Mouse (Mus musculus) megakaryocyte progenitor cell, adult 5-6 weeks (primary cell): Measurements from ENCODE around the gene Ing5. TPM values are rescaled to one million over a fixed set of nuclear protein-coding genes. Genes with fewer than 3 reads are reported as not detected.
"Not testable (repeated sequence)": the region's sequence is repeated elsewhere in the genome, so short reads cannot be mapped to it uniquely, and the experiment has no call there.

Source experiments
- ATAC-seq: replicated peaks from 2 replicates; pipeline ENCODE4 v1.8.0; 2016; ENCODE audit warnings: mild to moderate bottlenecking, moderate TSS enrichment, inconsistent platforms; ENCODE audit not compliant: poor library complexity
- total RNA-seq, 2 experiments: library from RNA; stranded (forward) in 1 of 2; stranded (reverse) in 1 of 2; fragments of 157-497, 149-512 nt in 1 of 2; fragments of 200-1000 nt in 1 of 2; gene quantifications; 2 replicates each; pipeline versions ENCODE4 v1.2.3 to v1.2.4; 2015 to 2017

Ing5 gene
- total RNA-seq, 2 experiments from 2014 or later: 9.0 to 38.3 TPM

DNA sequence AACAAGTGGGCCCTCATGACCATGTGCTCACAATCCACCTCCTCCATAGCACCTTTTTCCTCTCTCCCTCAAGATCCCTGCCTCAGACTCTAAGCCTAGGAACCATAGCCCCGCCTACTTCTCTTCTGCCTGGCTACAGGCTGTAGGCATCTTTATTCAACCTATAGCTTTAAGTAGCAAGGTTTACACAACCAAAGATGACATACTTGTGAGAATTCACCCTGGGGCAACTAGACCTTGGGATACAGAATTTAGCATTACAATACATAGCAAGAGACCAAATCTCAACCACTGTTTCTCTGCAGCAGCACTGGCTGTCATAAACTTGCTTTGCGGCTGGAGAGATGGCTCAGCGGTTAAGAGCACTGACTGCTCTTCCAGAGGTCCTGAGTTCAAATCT is 6.2 kb downstream of the Ing5 start:
- no peak for ATAC-seq

GRCm38 (mm10) chr1:93811495-93812039 is 7.8 kb downstream of the Ing5 start:
- no peak for ATAC-seq

DNA sequence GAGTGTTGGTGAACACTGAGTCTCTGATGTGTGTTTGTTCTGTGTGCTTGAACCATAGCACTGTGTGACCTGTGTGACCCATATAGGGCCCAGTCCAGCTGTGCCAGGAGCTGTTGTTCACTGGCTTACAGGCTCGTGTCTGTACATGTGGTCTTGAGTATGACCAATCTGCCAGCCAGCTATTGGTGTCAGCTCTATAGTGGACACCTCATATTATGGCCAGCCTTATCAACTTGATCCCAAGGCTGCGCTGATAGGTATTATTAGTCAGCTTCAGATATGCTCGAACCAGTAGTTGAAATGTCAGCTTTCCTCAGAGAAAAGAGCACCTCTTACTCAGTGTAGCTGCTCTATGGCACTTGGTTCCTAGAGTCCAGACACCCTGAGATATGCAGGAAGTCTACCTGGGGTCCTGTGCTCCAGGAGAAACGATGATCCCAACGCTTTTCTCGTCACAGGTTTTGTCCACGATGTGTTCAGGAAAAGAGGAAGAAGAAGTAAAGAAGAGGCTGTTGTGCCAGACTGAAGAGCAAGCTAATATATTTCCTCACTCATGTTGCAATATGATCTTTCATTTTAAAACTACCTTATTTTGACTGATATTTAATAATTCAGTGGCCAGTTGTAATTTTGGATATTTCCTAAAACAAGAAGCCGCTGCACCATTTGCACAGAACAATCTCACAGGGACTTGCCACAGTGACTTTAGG is 14.2 kb downstream of the Ing5 start:
- ATAC-seq: peak; percentile 61

- ATAC-seq: no peak
Observed at GRCm38 (mm10) chr1:93818722-93819121, 15.0 kb downstream of the Ing5 start.

GRCm38 (mm10) chr1:93823796-93824495 is 20.2 kb downstream of the Ing5 start:
- no peak for ATAC-seq

GRCm38 (mm10) chr1:93824609-93825008 is 20.8 kb downstream of the Ing5 start, which contains the start of gene D2hgdh:
Gene D2hgdh, plus strand, starts transcription at chr1:93824909.
- no peak; the same call in 1 of the 2 replicates for ATAC-seq

DNA sequence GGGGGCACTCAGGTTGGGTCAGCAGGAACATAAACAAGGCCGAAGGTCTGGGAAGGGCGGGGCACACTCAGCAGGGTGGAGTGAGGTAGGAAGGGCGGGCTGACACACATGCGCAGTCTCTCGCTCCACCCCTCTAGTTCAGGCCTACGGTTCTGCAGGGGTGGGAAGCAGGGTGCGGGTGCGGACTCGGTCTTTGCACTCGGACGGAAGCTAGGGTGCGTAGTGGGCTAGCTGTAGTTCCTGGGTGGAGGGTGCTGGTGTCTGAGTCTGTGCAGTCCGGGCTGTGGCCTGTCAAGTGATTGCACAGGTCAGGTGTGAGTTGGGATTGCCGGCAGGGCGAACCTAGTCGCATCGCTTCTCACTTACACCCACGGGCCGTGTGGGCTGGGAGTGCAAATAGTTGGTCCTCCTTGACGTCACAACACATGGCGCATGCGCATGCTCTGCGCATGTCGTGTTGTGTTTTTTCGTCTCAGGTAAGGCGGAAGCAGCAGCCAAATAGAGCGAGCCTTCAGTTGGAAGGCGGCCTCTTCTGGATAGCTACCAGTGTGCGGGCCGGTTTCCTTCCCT is 21.4 kb downstream of the Ing5 start:
- ATAC-seq: peak; percentile 84

- 0 out of 2 replicates have a peak, but pooled peaks have one; percentile 2 for ATAC-seq
Observed at GRCm38 (mm10) chr1:93825771-93826539, 22.2 kb downstream of the Ing5 start.

- ATAC-seq: no peak
Observed at GRCm38 (mm10) chr1:93826540-93826835, 22.7 kb downstream of the Ing5 start.

DNA sequence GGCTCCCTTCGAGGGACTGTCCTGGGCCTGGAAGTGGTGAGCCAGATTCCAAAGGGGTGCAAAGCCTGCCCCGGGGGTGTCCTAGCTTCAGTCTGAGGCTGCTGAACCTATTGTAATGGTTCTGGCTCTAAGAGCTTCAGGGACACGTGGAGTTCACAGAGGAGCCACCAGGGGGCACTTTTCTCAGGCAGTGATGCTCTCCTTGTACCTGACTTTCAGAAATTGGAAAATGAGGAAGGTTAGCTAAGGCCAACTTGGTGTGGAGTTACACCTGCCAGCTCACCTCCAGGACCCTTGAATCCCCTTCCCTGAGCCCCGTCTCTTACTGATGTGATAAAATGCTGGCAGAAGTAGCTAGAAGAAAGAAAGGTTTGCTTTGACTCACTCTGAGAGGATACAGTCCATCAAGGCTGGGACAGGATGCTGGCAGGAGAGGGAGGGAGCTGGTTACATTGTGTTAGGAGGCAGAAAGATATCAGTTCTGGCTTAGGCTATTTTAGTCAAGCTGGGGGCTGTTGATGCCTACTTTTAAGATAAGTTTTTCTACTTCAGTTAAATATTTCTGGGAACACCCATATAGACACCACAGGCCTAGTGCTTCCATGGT is 29.1 kb downstream of the Ing5 start:
- peak; percentile 92 for ATAC-seq

DNA sequence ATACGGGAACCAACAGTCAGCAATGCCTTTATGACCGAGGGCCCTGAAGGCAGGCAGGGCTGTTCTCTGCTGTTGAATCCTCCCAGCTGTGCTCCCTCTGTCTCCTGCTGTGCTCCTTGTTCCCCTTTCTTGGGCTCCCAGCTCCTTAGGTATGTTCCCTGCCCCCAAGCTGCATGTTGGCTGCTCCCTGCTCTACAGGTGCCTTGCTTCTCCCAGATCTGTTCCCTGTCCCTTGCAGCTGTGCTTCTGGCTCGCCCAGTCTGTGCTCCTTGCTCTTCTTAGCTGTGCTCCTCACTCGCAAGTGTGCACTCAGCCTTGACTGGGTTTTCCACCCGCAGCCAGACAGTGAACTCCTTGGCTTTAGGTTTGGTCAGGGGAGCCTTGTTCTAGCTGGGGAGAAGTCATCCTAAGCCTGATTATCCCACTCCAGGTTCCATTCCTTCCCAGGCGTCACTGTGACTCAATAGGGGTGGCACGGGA is 30.9 kb downstream of the Ing5 start:
- ATAC-seq: no peak

- ATAC-seq: no peak
Observed at GRCm38 (mm10) chr1:93835211-93835610, 31.4 kb downstream of the Ing5 start.

DNA sequence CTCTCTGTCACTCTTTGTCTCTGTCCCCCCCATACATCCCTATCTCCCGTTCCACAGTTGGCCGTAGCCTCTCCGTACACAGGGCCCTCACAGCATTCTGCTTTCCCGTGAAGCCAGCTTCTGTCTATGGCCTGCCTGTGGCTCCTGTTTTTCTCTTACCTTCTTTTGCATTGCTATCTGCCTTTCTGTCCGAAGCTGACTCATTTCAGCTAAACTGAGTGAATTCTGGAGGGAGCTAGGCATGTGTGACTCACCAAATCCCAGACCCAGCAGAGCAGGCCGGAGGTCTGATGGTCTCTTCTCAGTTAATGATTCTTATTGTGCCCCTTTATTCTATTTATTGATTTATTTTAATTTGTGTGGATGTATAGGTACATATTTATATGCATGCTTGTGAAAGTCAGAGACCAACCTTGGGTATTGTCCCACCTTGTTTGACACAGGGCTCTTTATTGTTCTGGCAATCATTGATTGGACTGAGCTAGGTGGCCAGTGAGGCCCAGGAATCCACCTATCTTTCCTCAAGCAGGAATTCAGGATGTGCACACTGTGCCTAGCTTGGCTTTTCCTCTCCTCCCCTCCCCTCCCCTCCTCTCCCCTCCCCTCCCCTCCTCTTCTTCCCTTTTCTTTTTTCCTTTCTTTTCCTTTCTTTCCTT is 32.2 kb downstream of the Ing5 start:
- no peak for ATAC-seq

DNA sequence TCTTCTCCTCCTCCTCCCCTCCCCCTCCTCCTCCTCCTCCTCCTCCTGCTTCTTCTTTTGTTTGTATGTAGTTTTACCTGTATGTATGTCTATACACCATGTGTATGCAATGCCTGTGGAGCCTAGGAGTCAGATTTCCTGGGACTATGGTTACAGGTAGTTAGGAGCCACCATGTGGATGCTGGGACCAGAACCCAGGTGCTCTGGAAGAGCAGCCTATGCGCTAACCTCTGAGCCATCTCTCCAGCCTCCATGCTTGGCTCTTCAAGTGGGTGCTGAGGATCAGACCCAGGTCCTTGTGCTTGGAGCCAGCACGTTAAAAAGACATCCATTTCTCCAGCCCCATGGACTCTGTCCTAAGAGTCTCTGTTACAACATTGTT is 32.8 kb downstream of the Ing5 start:
- no peak for ATAC-seq

DNA sequence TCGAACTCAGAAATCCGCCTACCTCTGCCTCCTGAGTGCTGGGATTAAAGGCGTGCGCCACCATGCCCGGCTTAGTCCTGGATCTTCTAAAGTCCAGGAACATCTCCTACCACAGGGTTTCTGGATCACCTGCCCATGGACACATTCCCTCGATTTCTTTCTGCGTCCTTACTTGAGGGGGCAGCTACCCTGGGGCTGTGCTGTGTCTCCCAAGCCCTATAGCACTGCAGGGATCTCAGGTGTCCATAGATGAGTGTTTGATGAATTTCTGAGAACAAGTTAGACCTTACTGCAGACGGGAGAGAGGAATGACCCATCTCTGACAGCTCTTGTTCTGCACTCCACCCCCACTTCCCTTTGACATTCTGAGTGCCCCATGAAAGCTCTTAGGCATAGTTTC is 33.6 kb downstream of the Ing5 start:
- ATAC-seq: no peak

GRCm38 (mm10) chr1:93838569-93838968 is 34.8 kb downstream of the Ing5 start:
- not testable (repeated sequence) for ATAC-seq

DNA sequence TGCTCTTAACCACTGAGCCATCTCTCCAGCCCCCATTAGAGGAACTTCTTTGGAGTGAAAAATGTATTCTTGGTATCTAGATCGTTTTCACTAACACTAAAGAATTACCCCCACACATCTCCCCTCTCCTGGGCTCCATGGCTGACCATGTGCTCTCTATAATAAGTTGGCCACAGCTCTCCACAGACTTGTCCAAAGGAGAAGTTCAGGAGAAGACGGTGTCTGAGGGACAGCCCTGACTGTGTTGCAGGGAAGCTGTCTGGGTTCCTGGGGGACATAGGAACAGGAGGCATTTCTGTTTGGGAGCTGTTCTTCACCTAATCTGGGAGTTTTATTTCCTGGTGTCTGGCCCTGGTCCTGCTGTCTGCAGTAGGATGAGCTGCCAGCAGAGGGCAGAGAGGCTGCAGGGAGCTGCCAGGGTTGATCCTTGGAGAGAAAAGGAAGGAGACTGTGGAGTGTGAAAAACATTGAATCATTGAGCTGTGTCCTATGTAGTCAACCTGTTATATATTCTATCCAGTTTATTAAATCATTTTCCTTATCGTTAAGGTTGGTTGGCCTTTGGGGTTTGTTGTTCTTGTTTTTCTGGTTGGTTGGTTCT is 42.1 kb downstream of the Ing5 start:
- ATAC-seq: peak; percentile 99

DNA sequence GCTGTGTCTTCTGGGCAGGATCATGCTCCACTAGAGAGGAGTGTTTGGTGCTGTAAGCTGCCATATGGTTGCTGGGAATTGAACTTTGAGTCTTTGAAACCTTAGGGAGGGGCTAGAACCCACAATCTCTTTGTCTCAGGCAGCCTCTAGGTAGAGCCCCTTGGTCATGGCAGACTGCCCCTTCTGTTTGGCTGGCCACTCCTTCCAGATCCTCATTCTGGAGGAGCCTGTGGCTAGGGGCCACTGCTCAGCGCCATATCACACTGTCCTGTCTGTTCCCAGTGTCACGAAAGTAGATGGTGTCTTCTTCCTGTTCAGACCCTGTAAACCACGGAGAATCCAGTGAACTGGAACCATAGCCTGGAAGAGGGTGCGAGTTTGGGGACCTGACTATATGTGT is 52.0 kb downstream of the Ing5 start:
- peak; percentile 44 for ATAC-seq

- ATAC-seq: no peak
Observed at GRCm38 (mm10) chr1:93857370-93857769, 53.6 kb downstream of the Ing5 start.

- no peak for ATAC-seq
Observed at GRCm38 (mm10) chr1:93857991-93858390, 54.2 kb downstream of the Ing5 start.
